Mouse (Mus musculus): ENCODE results near the gene Tbx6. TPM values are rescaled to one million over a fixed set of nuclear protein-coding genes. Genes with fewer than 3 reads are reported as not detected.
A peak's percentile ranks its signal among the peaks of the same experiment; 100 is the strongest.

Gene Tbx6
- polyA plus RNA-seq (2015; fragmentation: Nextera tagmentation; extraction: Ambion mirVana), result 0.25 and 0.68 TPM in 2 replicates

- Histone ChIP-seq H3K27ac (ENCODE audit: low read length) (no peak within 1 kb of the TSS), H3K4me1 (replicated peaks; ENCODE audit: control insufficient read depth, insufficient read depth, low read length) (peaks cover 30% of the 10 kb centered on the region), H3K36me3 (ENCODE audit: control insufficient read depth, insufficient read depth, low read length) (peaks cover 28% of the 10 kb centered on the region), H3K9me3 (ENCODE audit: control insufficient read depth, low read length) (no peaks in the 10 kb centered on the region), H3K9ac (ENCODE audit: low read length) (peak within 1 kb of the TSS; percentile 69), H3K27me3 (ENCODE audit: control insufficient read depth, insufficient read depth, low read depth, low read length) (no peaks in the 10 kb centered on the region), H3K4me3 (ENCODE audit: low read length) (peak within 1 kb of the TSS; percentile 52), H3K4me2 (ENCODE audit: low read depth, low read length) (peak within 1 kb of the TSS; percentile 93)
- ATAC-seq (ENCODE audit: low read depth), result peak; percentile 1; the same call in 1 of the 2 replicates
- 7% methylated on average over 22 of the region's 22 CpGs for WGBS
Measured at GRCm38 (mm10) chr7:126780971-126781635, at the start of gene Tbx6. TSS of gene Tbx6 (plus strand) at chr7:126781483.

- no peaks in the 10 kb centered on the region for H3K27me3 ChIP-seq (ENCODE audit: control insufficient read depth, insufficient read depth, low read depth, low read length)
- H3K27ac ChIP-seq (ENCODE audit: low read length), result no peak overlapping the region
- H3K9ac ChIP-seq (ENCODE audit: low read length), result no peak overlapping the region
- no peaks in the 10 kb centered on the region for H3K9me3 ChIP-seq (ENCODE audit: control insufficient read depth, low read length)
- ATAC-seq (ENCODE audit: low read depth), result no peak
- H3K4me2 ChIP-seq (ENCODE audit: low read depth, low read length), result no peak overlapping the region
- WGBS, result 64% methylated on average over 8 of the region's 8 CpGs
- no peak overlapping the region for H3K4me3 ChIP-seq (ENCODE audit: low read length)
- no peaks in the 10 kb centered on the region for H3K36me3 ChIP-seq (ENCODE audit: control insufficient read depth, insufficient read depth, low read length)
- no peaks in the 10 kb centered on the region for H3K4me1 ChIP-seq (replicated peaks; ENCODE audit: control insufficient read depth, insufficient read depth, low read length)
Measured at GRCm38 (mm10) chr7:126736122-126736521, 45.2 kb upstream of the Tbx6 start.

- WGBS, result 80% methylated on average over 17 of the region's 17 CpGs
- ATAC-seq (ENCODE audit: low read depth), result peak; percentile 20; the same call in 1 of the 2 replicates
- H3K9ac ChIP-seq (ENCODE audit: low read length), result no peak overlapping the region
- no peaks in the 10 kb centered on the region for H3K27me3 ChIP-seq (ENCODE audit: control insufficient read depth, insufficient read depth, low read depth, low read length)
- no peaks in the 10 kb centered on the region for H3K36me3 ChIP-seq (ENCODE audit: control insufficient read depth, insufficient read depth, low read length)
- H3K27ac ChIP-seq (ENCODE audit: low read length), result no peak overlapping the region
- H3K4me3 ChIP-seq (ENCODE audit: low read length), result no peak overlapping the region
- H3K4me2 ChIP-seq (ENCODE audit: low read depth, low read length), result no peak overlapping the region
- H3K9me3 ChIP-seq (ENCODE audit: control insufficient read depth, low read length), result no peaks in the 10 kb centered on the region
- no peaks in the 10 kb centered on the region for H3K4me1 ChIP-seq (replicated peaks; ENCODE audit: control insufficient read depth, insufficient read depth, low read length)
Measured at GRCm38 (mm10) chr7:126739551-126739950, 41.7 kb upstream of the Tbx6 start.

- Histone ChIP-seq H3K27me3 (ENCODE audit: control insufficient read depth, insufficient read depth, low read depth, low read length) (no peaks in the 10 kb centered on the region), H3K9me3 (ENCODE audit: control insufficient read depth, low read length) (no peaks in the 10 kb centered on the region), H3K36me3 (ENCODE audit: control insufficient read depth, insufficient read depth, low read length) (no peaks in the 10 kb centered on the region), H3K4me1 (replicated peaks; ENCODE audit: control insufficient read depth, insufficient read depth, low read length) (no peaks in the 10 kb centered on the region), H3K9ac (ENCODE audit: low read length) (no peak overlapping the region), H3K4me3 (ENCODE audit: low read length) (no peak overlapping the region), H3K4me2 (ENCODE audit: low read depth, low read length) (no peak overlapping the region), H3K27ac (ENCODE audit: low read length) (no peak overlapping the region)
- WGBS, result 73% methylated on average over 13 of the region's 13 CpGs
- peak; percentile 34; the same call in 1 of the 2 replicates for ATAC-seq (ENCODE audit: low read depth)
Measured at GRCm38 (mm10) chr7:126740132-126740735, 41.0 kb upstream of the Tbx6 start.

GRCm38 (mm10) chr7:126740977-126741376 is 40.3 kb upstream of the Tbx6 start:
- no peaks in the 10 kb centered on the region for H3K36me3 ChIP-seq (ENCODE audit: control insufficient read depth, insufficient read depth, low read length)
- 71% methylated on average over 5 of the region's 5 CpGs for whole genome bisulfite sequencing
- no peak for ATAC-seq (ENCODE audit: low read depth)

GRCm38 (mm10) chr7:126741452-126741851 is 39.8 kb upstream of the Tbx6 start:
- no peak overlapping the region for H3K4me3 ChIP-seq (ENCODE audit: low read length)
- no peak overlapping the region for H3K27ac ChIP-seq (ENCODE audit: low read length)
- H3K36me3 ChIP-seq (ENCODE audit: control insufficient read depth, insufficient read depth, low read length), result no peaks in the 10 kb centered on the region
- WGBS, result 73% methylated on average over 5 of the region's 5 CpGs
- H3K27me3 ChIP-seq (ENCODE audit: control insufficient read depth, insufficient read depth, low read depth, low read length), result no peaks in the 10 kb centered on the region
- H3K9me3 ChIP-seq (ENCODE audit: control insufficient read depth, low read length), result no peaks in the 10 kb centered on the region
- H3K9ac ChIP-seq (ENCODE audit: low read length), result no peak overlapping the region
- ATAC-seq (ENCODE audit: low read depth), result no peak
- H3K4me1 ChIP-seq (replicated peaks; ENCODE audit: control insufficient read depth, insufficient read depth, low read length), result no peaks in the 10 kb centered on the region
- no peak overlapping the region for H3K4me2 ChIP-seq (ENCODE audit: low read depth, low read length)

More at GRCm38 (mm10) chr7:126740977-126741376, 40.3 kb upstream of the Tbx6 start:
- H3K4me1 ChIP-seq (replicated peaks; ENCODE audit: control insufficient read depth, insufficient read depth, low read length), result no peaks in the 10 kb centered on the region
- H3K27me3 ChIP-seq (ENCODE audit: control insufficient read depth, insufficient read depth, low read depth, low read length), result no peaks in the 10 kb centered on the region
- no peak overlapping the region for H3K27ac ChIP-seq (ENCODE audit: low read length)
- no peak overlapping the region for H3K4me2 ChIP-seq (ENCODE audit: low read depth, low read length)
- no peaks in the 10 kb centered on the region for H3K9me3 ChIP-seq (ENCODE audit: control insufficient read depth, low read length)
- no peak overlapping the region for H3K4me3 ChIP-seq (ENCODE audit: low read length)
- H3K9ac ChIP-seq (ENCODE audit: low read length), result no peak overlapping the region

- WGBS, result 87% methylated on average over 13 of the region's 13 CpGs
- ATAC-seq (ENCODE audit: low read depth), result no peak
Measured at GRCm38 (mm10) chr7:126741964-126742482, 39.3 kb upstream of the Tbx6 start.

GRCm38 (mm10) chr7:126746066-126746465 is 35.2 kb upstream of the Tbx6 start:
- Histone ChIP-seq H3K27me3 (ENCODE audit: control insufficient read depth, insufficient read depth, low read depth, low read length) (no peaks in the 10 kb centered on the region), H3K9me3 (ENCODE audit: control insufficient read depth, low read length) (no peaks in the 10 kb centered on the region), H3K4me1 (replicated peaks; ENCODE audit: control insufficient read depth, insufficient read depth, low read length) (no peaks in the 10 kb centered on the region; the same call in 1 of the 2 replicates), H3K4me2 (ENCODE audit: low read depth, low read length) (no peak overlapping the region), H3K4me3 (ENCODE audit: low read length) (no peak overlapping the region), H3K36me3 (ENCODE audit: control insufficient read depth, insufficient read depth, low read length) (no peaks in the 10 kb centered on the region), H3K9ac (ENCODE audit: low read length) (no peak overlapping the region), H3K27ac (ENCODE audit: low read length) (no peak overlapping the region)
- 81% methylated on average over 12 of the region's 12 CpGs for WGBS
- no peak for ATAC-seq (ENCODE audit: low read depth)

More at GRCm38 (mm10) chr7:126741964-126742482, 39.3 kb upstream of the Tbx6 start:
- H3K4me1 ChIP-seq (replicated peaks; ENCODE audit: control insufficient read depth, insufficient read depth, low read length), result no peaks in the 10 kb centered on the region
- H3K36me3 ChIP-seq (ENCODE audit: control insufficient read depth, insufficient read depth, low read length), result no peaks in the 10 kb centered on the region
- no peak overlapping the region for H3K27ac ChIP-seq (ENCODE audit: low read length)
- H3K4me2 ChIP-seq (ENCODE audit: low read depth, low read length), result no peak overlapping the region
- no peak overlapping the region for H3K9ac ChIP-seq (ENCODE audit: low read length)
- H3K4me3 ChIP-seq (ENCODE audit: low read length), result no peak overlapping the region
- H3K9me3 ChIP-seq (ENCODE audit: control insufficient read depth, low read length), result no peaks in the 10 kb centered on the region
- H3K27me3 ChIP-seq (ENCODE audit: control insufficient read depth, insufficient read depth, low read depth, low read length), result no peaks in the 10 kb centered on the region

- Histone ChIP-seq H3K27me3 (ENCODE audit: control insufficient read depth, insufficient read depth, low read depth, low read length) (no peaks in the 10 kb centered on the region), H3K9ac (ENCODE audit: low read length) (no peak overlapping the region), H3K4me2 (ENCODE audit: low read depth, low read length) (no peak overlapping the region), H3K36me3 (ENCODE audit: control insufficient read depth, insufficient read depth, low read length) (no peaks in the 10 kb centered on the region), H3K9me3 (ENCODE audit: control insufficient read depth, low read length) (no peaks in the 10 kb centered on the region), H3K4me1 (replicated peaks; ENCODE audit: control insufficient read depth, insufficient read depth, low read length) (no peaks in the 10 kb centered on the region; the same call in 1 of the 2 replicates), H3K4me3 (ENCODE audit: low read length) (no peak overlapping the region), H3K27ac (ENCODE audit: low read length) (no peak overlapping the region)
- WGBS, result 14% methylated on average over 6 of the region's 6 CpGs
- ATAC-seq (ENCODE audit: low read depth), result no peak
Measured at GRCm38 (mm10) chr7:126746798-126747197, 34.5 kb upstream of the Tbx6 start.

Measured in lung, embryonic 16.5 days (tissue).